Mouse (Mus musculus) midbrain, embryonic 16.5 days (tissue): ENCODE measurements around the gene Nlrc5. TPM values are rescaled to one million over a fixed set of nuclear protein-coding genes. Genes with fewer than 3 reads are reported as not detected.

Experiments
- ATAC-seq: fragments of 200-750 bp; cut with Nextera tagmentation; 2 replicates; pipeline ENCODE4 v1.8.0; 2017; ENCODE audit warnings: moderate TSS enrichment
- H3K27ac ChIP-seq: fragments of 300-500 bp; sonication (generic); 2 replicates; pipeline ENCODE4 v1.5.1; 2014; ENCODE audit warnings: mild to moderate bottlenecking, low read length, mixed read lengths
- H3K27me3 ChIP-seq: fragments of 300-500 bp; sonication (generic); 2 replicates; pipeline ENCODE4 v1.6.1; 2014; ENCODE audit warnings: low read depth, low read length, mixed read lengths; ENCODE audit not compliant: control insufficient read depth, insufficient read depth
- H3K36me3 ChIP-seq: fragments of 300-500 bp; sonication (generic); 2 replicates; pipeline ENCODE4 v1.6.1; 2014; ENCODE audit warnings: mild to moderate bottlenecking, low read length, moderate library complexity, mixed read lengths; ENCODE audit not compliant: control insufficient read depth, insufficient read depth
- H3K4me1 ChIP-seq: fragments of 300-500 bp; sonication (generic); 2 replicates; pipeline ENCODE4 v1.6.1; 2014; ENCODE audit warnings: mild to moderate bottlenecking, low read length, mixed read lengths; ENCODE audit not compliant: control insufficient read depth, insufficient read depth
- H3K4me2 ChIP-seq: fragments of 300-500 bp; sonication (generic); 2 replicates; pipeline ENCODE4 v1.6.1; 2014; ENCODE audit warnings: mild to moderate bottlenecking, low read length, mixed read lengths
- H3K4me3 ChIP-seq: fragments of 300-500 bp; sonication (generic); 2 replicates; pipeline ENCODE4 v1.5.1; 2014; ENCODE audit warnings: low read depth, mild to moderate bottlenecking, low read length, moderate library complexity, mixed read lengths
- H3K9ac ChIP-seq: fragments of 300-500 bp; sonication (generic); 2 replicates; pipeline ENCODE4 v1.6.1; 2014; ENCODE audit warnings: low read depth, low read length, mixed read lengths
- H3K9me3 ChIP-seq: fragments of 300-500 bp; sonication (generic); replicated peaks from 2 replicates; pipeline ENCODE4 v1.6.1; 2014; ENCODE audit warnings: mild to moderate bottlenecking, low read length, mixed read lengths; ENCODE audit not compliant: control insufficient read depth, poor library complexity, severe bottlenecking
- WGBS: fragments of 180-500 bp; shearing (Covaris S2); extraction: QIAGEN DNeasy Blood & Tissue Kit; methylation state at CpG from one replicate; pipeline ENCODE4 v1.1.7; 2014; 5-methylcytosine and 5-hydroxymethylcytosine counted together
- polyA plus RNA-seq: library from polyadenylated mRNA; unstranded; fragments of >200 nt; fragmentation: Nextera tagmentation; extraction: Ambion mirVana; gene quantifications from 2 replicates; pipeline ENCODE4 v1.2.1, GENCODE M21; 2015

Gene Nlrc5
- polyA plus RNA-seq, 1 experiment from 2014 or later = 0.49 TPM

DNA sequence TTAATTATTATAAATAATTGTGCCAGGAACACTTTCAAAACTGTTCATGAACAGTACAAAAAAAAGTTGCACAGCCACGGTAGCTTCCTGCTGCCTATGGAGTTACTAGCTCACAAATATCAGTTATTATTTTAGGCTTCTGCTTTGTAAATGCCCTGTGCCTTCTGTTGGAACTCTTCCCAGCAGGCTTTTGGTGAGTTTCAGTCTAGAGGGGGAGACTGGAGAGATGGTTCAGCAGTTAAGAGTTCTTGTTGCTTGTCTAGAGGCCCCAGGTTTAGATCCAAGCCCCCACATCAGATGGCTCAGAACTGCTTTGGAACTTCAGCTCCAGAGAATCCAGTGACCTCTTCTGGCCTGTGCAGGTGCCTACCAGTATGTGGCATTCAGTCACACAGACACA is 37.1 kb downstream of the Nlrc5 start:
- no peak overlapping the region for H3K4me3 ChIP-seq
- no peak overlapping the region for H3K9ac ChIP-seq
- no peaks in the 10 kb centered on the region for H3K4me1 ChIP-seq
- no peaks in the 10 kb centered on the region for H3K36me3 ChIP-seq
- WGBS = 87% methylated on average over 1 of the region's 1 CpGs
- H3K27me3 ChIP-seq = no peaks in the 10 kb centered on the region
- H3K9me3 ChIP-seq = no peaks in the 10 kb centered on the region
- H3K4me2 ChIP-seq = no peak overlapping the region
- H3K27ac ChIP-seq = no peak overlapping the region
- no peak for ATAC-seq

DNA sequence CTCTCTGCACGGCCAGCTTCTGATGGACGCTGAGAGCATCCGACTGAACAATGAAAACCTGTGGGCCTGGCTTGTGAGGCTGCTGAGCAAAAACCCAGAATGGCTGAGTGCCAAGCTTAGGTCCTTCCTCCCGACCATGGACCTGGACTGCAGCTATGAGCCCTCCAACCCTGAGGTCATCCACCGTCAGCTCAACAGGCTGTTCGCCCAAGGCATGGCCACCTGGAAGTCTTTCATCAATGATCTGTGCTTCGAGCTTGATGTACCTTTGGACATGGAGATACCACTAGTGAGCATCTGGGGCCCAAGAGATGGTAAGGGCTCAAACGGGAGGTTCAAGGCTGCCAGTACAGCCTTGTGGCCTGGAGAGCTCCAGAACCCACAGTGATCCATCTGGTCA is 38.6 kb downstream of the Nlrc5 start:
- H3K27me3 ChIP-seq = no peaks in the 10 kb centered on the region
- ATAC-seq = no peak
- H3K4me1 ChIP-seq = no peaks in the 10 kb centered on the region
- H3K9ac ChIP-seq = no peak overlapping the region
- WGBS = 85% methylated on average over 8 of the region's 8 CpGs
- no peak overlapping the region for H3K4me3 ChIP-seq
- no peaks in the 10 kb centered on the region for H3K36me3 ChIP-seq
- H3K9me3 ChIP-seq = no peaks in the 10 kb centered on the region
- no peak overlapping the region for H3K4me2 ChIP-seq
- no peak overlapping the region for H3K27ac ChIP-seq

DNA sequence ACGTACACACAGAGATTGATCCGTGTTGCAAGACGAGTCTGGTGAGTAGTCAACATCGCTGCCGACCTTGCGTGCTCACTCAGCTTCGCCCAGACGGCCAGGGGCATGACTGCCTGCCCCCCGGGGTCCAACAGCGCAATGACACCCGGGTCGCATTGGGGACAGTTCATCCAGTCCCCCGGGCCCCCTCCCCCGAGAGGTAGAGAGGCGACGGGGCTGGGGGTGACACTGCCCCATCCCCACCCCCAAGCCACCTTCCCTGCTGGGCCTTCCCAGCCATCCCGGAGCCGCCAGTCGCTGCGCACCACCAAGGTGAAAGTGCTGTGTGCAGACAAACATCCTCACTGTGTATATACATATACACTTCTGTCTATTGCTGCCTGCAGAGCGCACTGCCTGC is 39.3 kb downstream of the Nlrc5 start:
- no peaks in the 10 kb centered on the region for H3K27me3 ChIP-seq
- no peak overlapping the region for H3K4me3 ChIP-seq
- no peak overlapping the region for H3K27ac ChIP-seq
- no peaks in the 10 kb centered on the region for H3K36me3 ChIP-seq
- no peak overlapping the region for H3K4me2 ChIP-seq
- no peak overlapping the region for H3K9ac ChIP-seq
- WGBS = 89% methylated on average over 21 of the region's 21 CpGs
- H3K9me3 ChIP-seq = no peaks in the 10 kb centered on the region
- H3K4me1 ChIP-seq = no peaks in the 10 kb centered on the region
- no peak for ATAC-seq

DNA sequence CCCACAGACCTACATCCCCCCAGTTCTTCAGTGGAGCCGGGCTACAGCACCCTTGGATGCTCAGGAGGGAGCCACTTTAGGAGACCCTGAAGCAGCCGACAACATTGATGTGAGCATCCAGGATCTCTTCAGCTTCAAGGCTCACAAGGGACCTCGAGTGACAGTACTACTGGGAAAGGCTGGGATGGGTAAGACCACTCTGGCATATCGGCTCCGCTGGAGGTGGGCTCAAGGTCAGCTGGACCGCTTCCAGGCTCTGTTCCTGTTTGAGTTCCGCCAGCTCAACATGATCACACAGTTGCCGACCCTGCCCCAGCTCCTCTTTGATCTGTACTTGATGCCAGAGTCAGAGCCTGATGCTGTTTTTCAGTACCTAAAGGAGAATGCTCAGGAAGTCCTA is 41.6 kb downstream of the Nlrc5 start:
- Histone ChIP-seq H3K4me2 (no peak overlapping the region), H3K27ac (no peak overlapping the region), H3K27me3 (no peaks in the 10 kb centered on the region), H3K4me1 (no peaks in the 10 kb centered on the region), H3K9ac (no peak overlapping the region), H3K4me3 (no peak overlapping the region), H3K9me3 (no peaks in the 10 kb centered on the region), H3K36me3 (no peaks in the 10 kb centered on the region)
- WGBS = 75% methylated on average over 8 of the region's 8 CpGs
- ATAC-seq = no peak

DNA sequence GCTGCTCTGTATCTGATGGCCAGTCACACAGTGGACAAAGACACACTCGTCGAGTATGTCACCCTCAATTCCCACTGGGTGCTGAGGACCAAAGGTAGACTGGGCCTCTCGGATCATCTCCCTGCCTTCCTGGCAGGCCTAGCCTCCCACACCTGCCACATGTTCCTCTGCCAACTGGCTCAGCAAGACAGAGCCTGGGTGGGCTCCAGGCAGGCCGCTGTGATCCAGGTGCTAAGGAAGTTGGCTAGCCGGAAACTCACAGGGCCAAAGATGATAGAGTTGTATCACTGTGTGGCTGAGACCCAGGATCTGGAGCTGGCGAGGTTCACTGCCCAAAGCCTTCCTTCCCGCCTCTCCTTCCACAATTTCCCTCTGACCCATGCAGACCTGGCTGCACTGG is 42.7 kb downstream of the Nlrc5 start:
- 82% methylated on average over 7 of the region's 7 CpGs for WGBS
- Histone ChIP-seq H3K9me3 (no peaks in the 10 kb centered on the region), H3K4me1 (no peaks in the 10 kb centered on the region), H3K9ac (no peak overlapping the region), H3K36me3 (no peaks in the 10 kb centered on the region), H3K27me3 (no peaks in the 10 kb centered on the region), H3K27ac (no peak overlapping the region), H3K4me3 (no peak overlapping the region), H3K4me2 (no peak overlapping the region)
- ATAC-seq = no peak

DNA sequence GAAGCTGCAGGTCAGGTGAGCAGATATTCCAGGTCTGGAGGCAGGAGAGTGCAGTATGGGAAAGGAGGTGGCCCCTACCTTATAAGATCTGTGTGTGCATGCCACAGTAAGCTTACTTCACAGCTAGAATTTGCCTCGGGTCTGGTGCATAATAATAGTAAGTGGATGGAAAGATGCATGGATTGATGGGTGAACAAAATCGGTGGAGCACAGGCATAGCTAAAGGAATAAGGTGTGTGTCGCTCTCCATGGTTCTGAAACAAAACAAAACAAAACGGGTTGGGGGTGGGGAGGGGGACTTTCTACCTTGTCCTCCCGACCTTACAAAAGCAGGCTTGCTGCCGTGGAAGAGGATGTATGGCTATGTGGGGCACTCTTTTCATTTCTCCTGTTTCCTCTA is 47.9 kb downstream of the Nlrc5 start:
- 8% methylated on average over 6 of the region's 6 CpGs for WGBS
- Histone ChIP-seq H3K27me3 (no peaks in the 10 kb centered on the region), H3K27ac (no peak overlapping the region), H3K36me3 (no peaks in the 10 kb centered on the region), H3K4me3 (no peak overlapping the region), H3K4me1 (no peaks in the 10 kb centered on the region), H3K9me3 (no peaks in the 10 kb centered on the region), H3K9ac (no peak overlapping the region), H3K4me2 (no peak overlapping the region)
- no peak for ATAC-seq

DNA sequence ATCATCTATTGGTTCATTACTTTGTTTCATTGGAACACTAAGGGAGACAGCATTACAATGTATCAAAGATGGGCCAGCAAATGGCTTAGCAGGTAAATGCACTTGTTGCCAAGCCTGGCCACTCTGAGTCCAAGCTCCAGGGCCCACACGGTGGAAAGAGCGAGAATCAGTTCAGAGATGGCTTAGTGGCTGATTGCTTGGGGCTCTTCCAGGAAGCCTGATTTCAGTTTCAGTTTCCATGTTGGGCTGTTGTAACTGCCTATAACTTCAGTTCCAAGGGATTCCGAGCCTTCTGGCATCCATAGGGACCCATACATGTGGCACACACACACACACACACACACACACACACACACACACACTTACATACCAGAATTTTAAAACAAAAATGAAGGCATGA is 51.1 kb downstream of the Nlrc5 start:
- WGBS = 89% methylated on average over 3 of the region's 3 CpGs
- H3K27me3 ChIP-seq = no peaks in the 10 kb centered on the region
- H3K27ac ChIP-seq = no peak overlapping the region
- H3K9ac ChIP-seq = no peak overlapping the region
- no peaks in the 10 kb centered on the region for H3K4me1 ChIP-seq
- H3K9me3 ChIP-seq = no peaks in the 10 kb centered on the region
- H3K4me2 ChIP-seq = no peak overlapping the region
- H3K36me3 ChIP-seq = no peaks in the 10 kb centered on the region
- no peak overlapping the region for H3K4me3 ChIP-seq
- no peak for ATAC-seq

DNA sequence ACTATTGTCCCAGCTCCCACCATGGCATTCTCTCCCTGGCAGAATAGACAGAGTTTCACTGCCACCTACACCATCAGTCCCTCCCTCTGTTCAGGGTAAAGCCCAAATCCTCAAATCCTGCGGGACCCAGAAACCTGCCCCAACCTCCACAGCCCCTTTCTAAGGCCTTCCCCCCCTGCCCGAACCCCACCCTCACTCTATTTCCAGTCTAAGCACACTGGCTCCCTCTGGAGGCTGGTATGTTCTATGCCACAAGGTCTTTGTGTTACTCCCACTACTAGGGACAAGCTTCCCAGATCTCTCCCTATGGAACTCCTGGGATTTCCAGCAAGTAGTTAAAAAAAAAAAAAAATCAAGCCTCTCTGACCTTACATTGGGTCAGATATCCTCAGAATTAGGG is 51.7 kb downstream of the Nlrc5 start:
- Histone ChIP-seq H3K4me3 (no peak overlapping the region), H3K36me3 (no peaks in the 10 kb centered on the region), H3K27me3 (no peaks in the 10 kb centered on the region), H3K9me3 (no peaks in the 10 kb centered on the region), H3K27ac (no peak overlapping the region), H3K4me2 (no peak overlapping the region), H3K9ac (no peak overlapping the region), H3K4me1 (no peaks in the 10 kb centered on the region)
- 22% methylated on average over 2 of the region's 2 CpGs for WGBS
- no peak for ATAC-seq

DNA sequence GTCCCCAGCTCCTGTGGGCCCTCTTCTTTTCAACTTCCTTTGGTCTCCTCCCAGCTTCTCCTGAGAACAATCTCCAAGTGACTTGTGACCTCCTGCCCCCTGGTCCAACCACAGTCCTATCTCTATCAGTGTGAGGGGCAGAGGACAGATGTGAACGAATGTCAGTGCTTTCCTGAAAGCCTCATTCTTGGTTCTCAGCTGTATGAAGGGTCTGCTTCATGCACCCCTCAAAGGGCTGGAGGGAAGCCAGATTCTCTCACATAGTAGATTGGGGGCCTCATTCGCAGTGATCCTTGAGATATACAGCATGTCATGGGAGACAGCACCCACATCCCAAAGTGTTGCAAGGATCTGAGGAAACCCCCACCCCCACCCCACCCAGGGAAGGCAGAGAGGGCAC is 53.9 kb downstream of the Nlrc5 start:
- 79% methylated on average over 2 of the region's 2 CpGs for WGBS
- H3K36me3 ChIP-seq = no peaks in the 10 kb centered on the region
- ATAC-seq = no peak
- H3K27ac ChIP-seq = no peak overlapping the region
- H3K4me2 ChIP-seq = no peak overlapping the region
- H3K9ac ChIP-seq = no peak overlapping the region
- H3K4me3 ChIP-seq = no peak overlapping the region
- H3K9me3 ChIP-seq = no peaks in the 10 kb centered on the region
- peaks cover 6% of the 10 kb centered on the region; the same call in 1 of the 2 replicates for H3K4me1 ChIP-seq
- no peaks in the 10 kb centered on the region for H3K27me3 ChIP-seq
